Mouse (Mus musculus) limb, embryonic 15.5 days (tissue): ENCODE measurements around the gene Cdc25b. TPM values are rescaled to one million over a fixed set of nuclear protein-coding genes. Genes with fewer than 3 reads are reported as not detected.
"Not testable (repeated sequence)": the region's sequence is repeated elsewhere in the genome, so short reads cannot be mapped to it uniquely, and the experiment has no call there.

Experiments used
- ATAC-seq: fragments of 200-750 bp; cut with Nextera tagmentation; 2 replicates; pipeline ENCODE4 v1.8.0; 2017; ENCODE audit warnings: low read depth, moderate TSS enrichment; ENCODE audit not compliant: insufficient number of reproducible peaks, low FRiP score, low TSS enrichment
- H3K27ac ChIP-seq: fragments of 300-500 bp; sonication (generic); 2 replicates; pipeline ENCODE4 v1.5.1; 2015; ENCODE audit warnings: moderate library complexity, mild to moderate bottlenecking, inconsistent platforms
- H3K27me3 ChIP-seq: fragments of 300-500 bp; sonication (generic); 2 replicates; pipeline ENCODE4 v1.6.1; 2015; ENCODE audit warnings: inconsistent platforms
- H3K36me3 ChIP-seq: fragments of 300-500 bp; sonication (generic); 2 replicates; pipeline ENCODE4 v1.6.1; 2015; ENCODE audit warnings: inconsistent platforms
- H3K4me1 ChIP-seq: fragments of 300-500 bp; sonication (generic); 2 replicates; pipeline ENCODE4 v1.6.1; 2015; ENCODE audit warnings: inconsistent platforms
- H3K4me2 ChIP-seq: fragments of 300-500 bp; sonication (generic); 2 replicates; pipeline ENCODE4 v1.6.1; 2015; ENCODE audit warnings: mild to moderate bottlenecking, inconsistent platforms
- H3K4me3 ChIP-seq: fragments of 300-500 bp; sonication (generic); 2 replicates; pipeline ENCODE4 v1.5.1; 2015; ENCODE audit warnings: mild to moderate bottlenecking, inconsistent platforms
- H3K9ac ChIP-seq: fragments of 300-500 bp; sonication (generic); 2 replicates; pipeline ENCODE4 v1.6.1; 2015; ENCODE audit warnings: inconsistent platforms
- H3K9me3 ChIP-seq: fragments of 300-500 bp; sonication (generic); 2 replicates; pipeline ENCODE4 v1.6.1; 2016; ENCODE audit warnings: inconsistent platforms
- WGBS: fragments of 180-500 bp; shearing (Covaris S2); methylation state at CpG from one replicate; pipeline ENCODE4 v1.1.7; 2015; 5-methylcytosine and 5-hydroxymethylcytosine counted together
- polyA plus RNA-seq: library from polyadenylated mRNA; unstranded; fragments of >200 nt; fragmentation: Nextera tagmentation; extraction: Ambion mirVana; gene quantifications from 2 replicates; pipeline ENCODE4 v1.2.1, GENCODE M21; 2015

The Cdc25b gene
- polyA plus RNA-seq, 1 experiment from 2014 or later = 51.3 TPM

GRCm38 (mm10) chr2:131220030-131220429 lies 33.3 kb downstream of the Cdc25b start:
- Histone ChIP-seq H3K36me3 (no peaks in the 10 kb centered on the region), H3K9ac (no peak overlapping the region), H3K27me3 (no peaks in the 10 kb centered on the region), H3K4me3 (no peak overlapping the region), H3K27ac (no peak overlapping the region), H3K4me2 (no peak overlapping the region), H3K4me1 (no peaks in the 10 kb centered on the region), H3K9me3 (no peaks in the 10 kb centered on the region)
- ATAC-seq = no peak
- WGBS = 70% methylated on average over 4 of the region's 4 CpGs

GRCm38 (mm10) chr2:131221853-131222515 lies 35.2 kb downstream of the Cdc25b start:
- Histone ChIP-seq H3K36me3 (no peaks in the 10 kb centered on the region), H3K27me3 (no peaks in the 10 kb centered on the region), H3K27ac (no peak overlapping the region), H3K4me2 (no peak overlapping the region), H3K9me3 (no peaks in the 10 kb centered on the region), H3K9ac (no peak overlapping the region), H3K4me1 (no peaks in the 10 kb centered on the region), H3K4me3 (no peak overlapping the region)
- ATAC-seq = no peak
- WGBS = 76% methylated on average over 3 of the region's 3 CpGs

- 44% methylated on average over 5 of the region's 5 CpGs for WGBS
- H3K4me3 ChIP-seq = no peak overlapping the region
- H3K4me2 ChIP-seq = no peak overlapping the region
Measured at GRCm38 (mm10) chr2:131222562-131222961, 35.8 kb downstream of the Cdc25b start.

GRCm38 (mm10) chr2:131223569-131223968 lies 36.8 kb downstream of the Cdc25b start:
- no peaks in the 10 kb centered on the region for H3K36me3 ChIP-seq
- no peak overlapping the region for H3K9ac ChIP-seq
- H3K4me3 ChIP-seq = no peak overlapping the region
- H3K4me1 ChIP-seq = no peaks in the 10 kb centered on the region
- H3K27me3 ChIP-seq = no peaks in the 10 kb centered on the region
- H3K9me3 ChIP-seq = no peaks in the 10 kb centered on the region
- H3K4me2 ChIP-seq = no peak overlapping the region
- H3K27ac ChIP-seq = no peak overlapping the region
- 61% methylated on average over 1 of the region's 1 CpGs for WGBS
- no peak for ATAC-seq

More at GRCm38 (mm10) chr2:131222562-131222961, 35.8 kb downstream of the Cdc25b start:
- Histone ChIP-seq H3K27ac (no peak overlapping the region), H3K36me3 (no peaks in the 10 kb centered on the region), H3K9ac (no peak overlapping the region), H3K4me1 (no peaks in the 10 kb centered on the region), H3K9me3 (no peaks in the 10 kb centered on the region), H3K27me3 (no peaks in the 10 kb centered on the region)
- ATAC-seq = no peak

- WGBS = 85% methylated on average over 6 of the region's 6 CpGs
- no peaks in the 10 kb centered on the region for H3K27me3 ChIP-seq
- no peaks in the 10 kb centered on the region for H3K36me3 ChIP-seq
- H3K4me3 ChIP-seq = no peak overlapping the region
- no peak overlapping the region for H3K27ac ChIP-seq
- no peak for ATAC-seq
- no peaks in the 10 kb centered on the region for H3K4me1 ChIP-seq
- H3K4me2 ChIP-seq = no peak overlapping the region
- no peak overlapping the region for H3K9ac ChIP-seq
- H3K9me3 ChIP-seq = no peaks in the 10 kb centered on the region
Measured at GRCm38 (mm10) chr2:131225178-131225577, 38.4 kb downstream of the Cdc25b start.

GRCm38 (mm10) chr2:131226669-131227068 lies 39.9 kb downstream of the Cdc25b start:
- not testable (repeated sequence) for H3K4me1 ChIP-seq, H3K9me3 ChIP-seq, ATAC-seq, H3K9ac ChIP-seq, H3K4me3 ChIP-seq, H3K4me2 ChIP-seq, H3K27me3 ChIP-seq, H3K27ac ChIP-seq, H3K36me3 ChIP-seq
- 53% methylated on average over 2 of the region's 2 CpGs for WGBS

- WGBS = 84% methylated on average over 3 of the region's 3 CpGs
- H3K36me3 ChIP-seq = no peaks in the 10 kb centered on the region
- no peaks in the 10 kb centered on the region for H3K27me3 ChIP-seq
- H3K4me1 ChIP-seq = no peaks in the 10 kb centered on the region
- no peak overlapping the region for H3K4me3 ChIP-seq
- H3K4me2 ChIP-seq = no peak overlapping the region
- ATAC-seq = no peak
- H3K9me3 ChIP-seq = no peaks in the 10 kb centered on the region
- H3K9ac ChIP-seq = no peak overlapping the region
- H3K27ac ChIP-seq = no peak overlapping the region
Measured at GRCm38 (mm10) chr2:131227243-131227642, 40.5 kb downstream of the Cdc25b start.

GRCm38 (mm10) chr2:131232558-131232957 lies 45.8 kb downstream of the Cdc25b start:
- no peaks in the 10 kb centered on the region for H3K27me3 ChIP-seq
- no peak overlapping the region for H3K4me3 ChIP-seq
- H3K4me2 ChIP-seq = no peak overlapping the region
- H3K27ac ChIP-seq = no peak overlapping the region
- ATAC-seq = no peak
- no peaks in the 10 kb centered on the region for H3K36me3 ChIP-seq
- H3K9me3 ChIP-seq = no peaks in the 10 kb centered on the region
- 87% methylated on average over 2 of the region's 2 CpGs for WGBS
- H3K9ac ChIP-seq = no peak overlapping the region
- peaks cover 18% of the 10 kb centered on the region for H3K4me1 ChIP-seq

GRCm38 (mm10) chr2:131233307-131234126 lies 46.8 kb downstream of the Cdc25b start, which contains the start of gene Mavs:
Gene Mavs, plus strand, starts transcription at chr2:131234063.
- Histone ChIP-seq H3K27ac (peak within 1 kb of the TSS; percentile 63), H3K9me3 (no peaks in the 10 kb centered on the region), H3K4me2 (peak within 1 kb of the TSS; percentile 81), H3K4me1 (peaks cover 18% of the 10 kb centered on the region), H3K9ac (peak within 1 kb of the TSS; percentile 61), H3K36me3 (peaks cover under 1% of the 10 kb centered on the region; the same call in 1 of the 2 replicates), H3K4me3 (peak within 1 kb of the TSS; percentile 54), H3K27me3 (no peaks in the 10 kb centered on the region)
- ATAC-seq = peak; percentile 99
- WGBS = 9% methylated on average over 29 of the region's 29 CpGs

- Histone ChIP-seq H3K36me3 (peaks cover 7% of the 10 kb centered on the region), H3K9me3 (no peaks in the 10 kb centered on the region), H3K9ac (peak overlapping the region; percentile 61), H3K27me3 (no peaks in the 10 kb centered on the region), H3K4me3 (peak overlapping the region; percentile 54), H3K27ac (peak overlapping the region; percentile 43), H3K4me2 (peak overlapping the region; percentile 81), H3K4me1 (peaks cover 18% of the 10 kb centered on the region)
- no peak for ATAC-seq
- WGBS = 12% methylated on average over 28 of the region's 28 CpGs
Measured at GRCm38 (mm10) chr2:131234127-131234650, 47.4 kb downstream of the Cdc25b start.

GRCm38 (mm10) chr2:131234970-131235635 lies 48.4 kb downstream of the Cdc25b start:
- H3K27ac ChIP-seq = no peak overlapping the region
- H3K36me3 ChIP-seq = peaks cover 14% of the 10 kb centered on the region
- H3K4me2 ChIP-seq = peak overlapping the region; percentile 81
- H3K27me3 ChIP-seq = no peaks in the 10 kb centered on the region
- peaks cover 18% of the 10 kb centered on the region for H3K4me1 ChIP-seq
- 65% methylated on average over 7 of the region's 7 CpGs for WGBS
- H3K4me3 ChIP-seq = peak overlapping the region; percentile 54
- no peak for ATAC-seq
- no peaks in the 10 kb centered on the region for H3K9me3 ChIP-seq
- no peak overlapping the region for H3K9ac ChIP-seq
